Mouse (Mus musculus): ENCODE data around the gene Tmem171. TPM values are rescaled to one million over a fixed set of nuclear protein-coding genes. Genes with fewer than 3 reads are reported as not detected.

Tmem171 gene
- not detected in 2 replicates for polyA plus RNA-seq (2014; fragmentation: Nextera tagmentation; extraction: Ambion mirVana)

- Histone ChIP-seq H3K4me3 (ENCODE audit: low read depth, low read length) (peak within 1 kb of the TSS; percentile 28), H3K9ac (ENCODE audit: low read length) (peak within 1 kb of the TSS; percentile 37), H3K4me2 (ENCODE audit: low read depth, low read length, severe bottlenecking) (peak within 1 kb of the TSS; percentile 62), H3K9me3 (ENCODE audit: control insufficient read depth, low read length) (no peaks in the 10 kb centered on the region), H3K27me3 (ENCODE audit: control insufficient read depth, insufficient read depth, low read length) (peaks cover 4% of the 10 kb centered on the region; the same call in 1 of the 2 replicates), H3K4me1 (replicated peaks; ENCODE audit: control insufficient read depth, insufficient read depth, low read length) (0 out of 2 replicates have a peak, but pooled peaks cover 5% of the 10 kb centered on the region), H3K36me3 (ENCODE audit: control insufficient read depth, insufficient read depth, low read length) (no peaks in the 10 kb centered on the region), H3K27ac (ENCODE audit: low read depth, low read length) (no peak within 1 kb of the TSS)
- peak; percentile 62 for DNase-seq (ENCODE audit: low spot score)
- no peak for ATAC-seq (replicated peaks; ENCODE audit: low FRiP score)
- 9% methylated on average over 42 of the region's 44 CpGs for WGBS
Observed at GRCm38 (mm10) chr13:98694773-98695314, at the start of gene Tmem171. Tmem171 (minus strand) TSS chr13:98694834.

- no peak overlapping the region for H3K9ac ChIP-seq (ENCODE audit: low read length)
- DNase-seq (ENCODE audit: low spot score) (no peak), ATAC-seq (replicated peaks; ENCODE audit: low FRiP score) (no peak)
- no peak overlapping the region for H3K4me3 ChIP-seq (ENCODE audit: low read depth, low read length)
- no peaks in the 10 kb centered on the region; the same call in 1 of the 2 replicates for H3K36me3 ChIP-seq (ENCODE audit: control insufficient read depth, insufficient read depth, low read length)
- H3K4me1 ChIP-seq (replicated peaks; ENCODE audit: control insufficient read depth, insufficient read depth, low read length) = no peaks in the 10 kb centered on the region
- no peak overlapping the region for H3K4me2 ChIP-seq (ENCODE audit: low read depth, low read length, severe bottlenecking)
- H3K27ac ChIP-seq (ENCODE audit: low read depth, low read length) = no peak overlapping the region
- H3K27me3 ChIP-seq (ENCODE audit: control insufficient read depth, insufficient read depth, low read length) = no peaks in the 10 kb centered on the region
- no peaks in the 10 kb centered on the region for H3K9me3 ChIP-seq (ENCODE audit: control insufficient read depth, low read length)
Observed at GRCm38 (mm10) chr13:98743829-98744228, 49.2 kb upstream of the Tmem171 start.

- Histone ChIP-seq H3K27me3 (ENCODE audit: control insufficient read depth, insufficient read depth, low read length) (no peaks in the 10 kb centered on the region), H3K4me3 (ENCODE audit: low read depth, low read length) (no peak overlapping the region), H3K36me3 (ENCODE audit: control insufficient read depth, insufficient read depth, low read length) (no peaks in the 10 kb centered on the region; the same call in 1 of the 2 replicates), H3K27ac (ENCODE audit: low read depth, low read length) (no peak overlapping the region), H3K4me2 (ENCODE audit: low read depth, low read length, severe bottlenecking) (no peak overlapping the region), H3K4me1 (replicated peaks; ENCODE audit: control insufficient read depth, insufficient read depth, low read length) (no peaks in the 10 kb centered on the region), H3K9me3 (ENCODE audit: control insufficient read depth, low read length) (no peaks in the 10 kb centered on the region), H3K9ac (ENCODE audit: low read length) (no peak overlapping the region)
- WGBS = 92% methylated on average over 6 of the region's 6 CpGs
- DNase-seq (ENCODE audit: low spot score) (no peak), ATAC-seq (replicated peaks; ENCODE audit: low FRiP score) (no peak)
Observed at GRCm38 (mm10) chr13:98743214-98743613, 48.6 kb upstream of the Tmem171 start.

DNA sequence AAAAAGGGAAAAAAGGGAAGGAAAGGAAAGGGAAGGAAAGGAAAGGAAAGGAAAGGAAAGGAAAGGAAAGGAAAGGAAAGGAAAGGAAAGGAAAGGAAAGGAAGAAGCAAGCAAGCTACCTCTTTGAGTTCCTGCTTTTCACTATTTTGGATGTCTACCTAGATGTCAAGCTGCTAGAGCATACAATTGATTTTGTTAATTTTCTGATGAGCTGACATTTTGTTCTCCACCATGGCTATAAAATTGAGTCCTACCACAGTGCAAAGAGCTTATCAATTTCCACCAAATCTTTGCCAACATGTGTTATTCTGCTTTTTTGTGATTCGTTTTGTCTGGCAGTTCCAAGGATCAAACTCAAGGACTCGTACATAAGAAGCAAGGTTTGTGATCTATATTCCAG, 43.6 kb upstream of the Tmem171 start:
- no peak overlapping the region for H3K27ac ChIP-seq (ENCODE audit: low read depth, low read length)
- no peaks in the 10 kb centered on the region for H3K9me3 ChIP-seq (ENCODE audit: control insufficient read depth, low read length)
- H3K9ac ChIP-seq (ENCODE audit: low read length) = no peak overlapping the region
- WGBS = 81% methylated on average over 2 of the region's 2 CpGs
- no peaks in the 10 kb centered on the region for H3K27me3 ChIP-seq (ENCODE audit: control insufficient read depth, insufficient read depth, low read length)
- ATAC-seq (replicated peaks; ENCODE audit: low FRiP score) (no peak), DNase-seq (ENCODE audit: low spot score) (no peak)
- H3K4me3 ChIP-seq (ENCODE audit: low read depth, low read length) = no peak overlapping the region
- no peak overlapping the region for H3K4me2 ChIP-seq (ENCODE audit: low read depth, low read length, severe bottlenecking)
- H3K36me3 ChIP-seq (ENCODE audit: control insufficient read depth, insufficient read depth, low read length) = no peaks in the 10 kb centered on the region
- no peaks in the 10 kb centered on the region for H3K4me1 ChIP-seq (replicated peaks; ENCODE audit: control insufficient read depth, insufficient read depth, low read length)

- Histone ChIP-seq H3K9me3 (ENCODE audit: control insufficient read depth, low read length) (no peaks in the 10 kb centered on the region), H3K4me2 (ENCODE audit: low read depth, low read length, severe bottlenecking) (no peak overlapping the region), H3K27ac (ENCODE audit: low read depth, low read length) (no peak overlapping the region), H3K4me1 (replicated peaks; ENCODE audit: control insufficient read depth, insufficient read depth, low read length) (no peaks in the 10 kb centered on the region), H3K4me3 (ENCODE audit: low read depth, low read length) (no peak overlapping the region), H3K9ac (ENCODE audit: low read length) (no peak overlapping the region), H3K27me3 (ENCODE audit: control insufficient read depth, insufficient read depth, low read length) (no peaks in the 10 kb centered on the region), H3K36me3 (ENCODE audit: control insufficient read depth, insufficient read depth, low read length) (no peaks in the 10 kb centered on the region)
- ATAC-seq (replicated peaks; ENCODE audit: low FRiP score) (no peak), DNase-seq (ENCODE audit: low spot score) (no peak)
- 69% methylated on average over 3 of the region's 3 CpGs for WGBS
Observed at GRCm38 (mm10) chr13:98733292-98733691, 38.7 kb upstream of the Tmem171 start.

- ATAC-seq (replicated peaks; ENCODE audit: low FRiP score) = no peak
Observed at GRCm38 (mm10) chr13:98729271-98730062, 34.8 kb upstream of the Tmem171 start.

GRCm38 (mm10) chr13:98726494-98726893, 31.9 kb upstream of the Tmem171 start:
- Histone ChIP-seq H3K4me3 (ENCODE audit: low read depth, low read length) (no peak overlapping the region), H3K4me1 (replicated peaks; ENCODE audit: control insufficient read depth, insufficient read depth, low read length) (no peaks in the 10 kb centered on the region), H3K9me3 (ENCODE audit: control insufficient read depth, low read length) (no peaks in the 10 kb centered on the region), H3K4me2 (ENCODE audit: low read depth, low read length, severe bottlenecking) (no peak overlapping the region), H3K27ac (ENCODE audit: low read depth, low read length) (no peak overlapping the region), H3K9ac (ENCODE audit: low read length) (no peak overlapping the region), H3K27me3 (ENCODE audit: control insufficient read depth, insufficient read depth, low read length) (no peaks in the 10 kb centered on the region), H3K36me3 (ENCODE audit: control insufficient read depth, insufficient read depth, low read length) (peaks cover 3% of the 10 kb centered on the region; the same call in 1 of the 2 replicates)
- ATAC-seq (replicated peaks; ENCODE audit: low FRiP score) (no peak), DNase-seq (ENCODE audit: low spot score) (no peak)
- 68% methylated on average over 4 of the region's 4 CpGs for WGBS

More at GRCm38 (mm10) chr13:98729271-98730062, 34.8 kb upstream of the Tmem171 start:
- Histone ChIP-seq H3K27me3 (ENCODE audit: control insufficient read depth, insufficient read depth, low read length) (no peaks in the 10 kb centered on the region), H3K9ac (ENCODE audit: low read length) (no peak overlapping the region), H3K9me3 (ENCODE audit: control insufficient read depth, low read length) (no peaks in the 10 kb centered on the region), H3K4me1 (replicated peaks; ENCODE audit: control insufficient read depth, insufficient read depth, low read length) (no peaks in the 10 kb centered on the region), H3K4me2 (ENCODE audit: low read depth, low read length, severe bottlenecking) (no peak overlapping the region), H3K27ac (ENCODE audit: low read depth, low read length) (no peak overlapping the region), H3K4me3 (ENCODE audit: low read depth, low read length) (no peak overlapping the region), H3K36me3 (ENCODE audit: control insufficient read depth, insufficient read depth, low read length) (no peaks in the 10 kb centered on the region)
- 81% methylated on average over 1 of the region's 1 CpGs for WGBS
- DNase-seq (ENCODE audit: low spot score) = no peak

DNA sequence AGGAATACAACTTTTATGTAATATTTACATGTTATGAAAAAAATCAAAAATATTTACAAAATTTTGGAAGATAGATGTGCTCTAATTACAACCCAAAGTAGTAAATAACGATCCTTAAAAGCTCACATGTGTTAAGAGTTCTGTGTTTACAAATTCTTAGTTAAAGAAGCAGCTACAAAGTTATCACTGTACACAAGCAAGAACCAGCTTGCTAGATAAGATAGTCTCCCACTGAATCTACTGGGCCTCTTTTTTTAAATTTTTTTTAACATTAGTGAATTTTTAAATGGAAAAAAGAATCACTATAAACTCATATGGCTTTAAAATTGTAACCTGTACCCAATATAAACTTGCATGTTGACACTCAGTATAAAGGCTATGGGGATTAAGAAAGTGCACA, 28.8 kb upstream of the Tmem171 start:
- no peak for ATAC-seq (replicated peaks; ENCODE audit: low FRiP score)
- Histone ChIP-seq H3K4me1 (replicated peaks; ENCODE audit: control insufficient read depth, insufficient read depth, low read length) (no peaks in the 10 kb centered on the region), H3K36me3 (ENCODE audit: control insufficient read depth, insufficient read depth, low read length) (peaks cover 3% of the 10 kb centered on the region; the same call in 1 of the 2 replicates), H3K9ac (ENCODE audit: low read length) (no peak overlapping the region), H3K27ac (ENCODE audit: low read depth, low read length) (no peak overlapping the region), H3K4me2 (ENCODE audit: low read depth, low read length, severe bottlenecking) (no peak overlapping the region), H3K4me3 (ENCODE audit: low read depth, low read length) (no peak overlapping the region), H3K27me3 (ENCODE audit: control insufficient read depth, insufficient read depth, low read length) (no peaks in the 10 kb centered on the region), H3K9me3 (ENCODE audit: control insufficient read depth, low read length) (no peaks in the 10 kb centered on the region)
- no peak for DNase-seq (ENCODE audit: low spot score)
- WGBS = 89% methylated on average over 1 of the region's 1 CpGs

Measured in forebrain, embryonic 11.5 days (tissue).